Mouse (Mus musculus) neural tube, embryonic 12.5 days (tissue): ENCODE measurements around the gene Med13. TPM values are rescaled to one million over a fixed set of nuclear protein-coding genes. Genes with fewer than 3 reads are reported as not detected.

ENCODE experiments used
- ATAC-seq: fragments of 200-750 bp; cut with Nextera tagmentation; 2 replicates; pipeline ENCODE4 v1.8.0; 2017; ENCODE audit warnings: low read depth, mild to moderate bottlenecking, moderate TSS enrichment, moderate library complexity; ENCODE audit not compliant: low FRiP score
- H3K27ac ChIP-seq: fragments of 300-500 bp; sonication (generic); 2 replicates; pipeline ENCODE4 v1.5.1; 2016
- H3K27me3 ChIP-seq: fragments of 300-500 bp; sonication (generic); replicated peaks from 2 replicates; pipeline ENCODE4 v1.6.1; 2016; ENCODE audit warnings: mild to moderate bottlenecking
- H3K36me3 ChIP-seq: fragments of 300-500 bp; sonication (generic); 2 replicates; pipeline ENCODE4 v1.6.1; 2016; ENCODE audit warnings: mild to moderate bottlenecking
- H3K4me1 ChIP-seq: fragments of 300-500 bp; sonication (generic); 2 replicates; pipeline ENCODE4 v1.6.1; 2016
- H3K4me2 ChIP-seq: fragments of 300-500 bp; sonication (generic); replicated peaks from 2 replicates; pipeline ENCODE4 v1.6.1; 2016; ENCODE audit warnings: mild to moderate bottlenecking
- H3K4me3 ChIP-seq: fragments of 300-500 bp; sonication (generic); 2 replicates; pipeline ENCODE4 v1.5.1; 2016
- H3K9ac ChIP-seq: fragments of 300-500 bp; sonication (generic); 2 replicates; pipeline ENCODE4 v1.6.1; 2016; ENCODE audit warnings: mild to moderate bottlenecking
- H3K9me3 ChIP-seq: fragments of 300-500 bp; sonication (generic); 2 replicates; pipeline ENCODE4 v1.6.1; 2016; ENCODE audit warnings: mild to moderate bottlenecking
- WGBS: fragments of 180-500 bp; shearing (Covaris S2); methylation state at CpG from one replicate; pipeline ENCODE4 v1.1.7; 2016; 5-methylcytosine and 5-hydroxymethylcytosine counted together
- polyA plus RNA-seq: library from polyadenylated mRNA; unstranded; fragments of >200 nt; fragmentation: Nextera tagmentation; extraction: Ambion mirVana; gene quantifications from 2 replicates; pipeline ENCODE4 v1.2.1, GENCODE M21; 2016

Med13 gene
- 10.0 and 11.5 TPM in 2 replicates for polyA plus RNA-seq

DNA sequence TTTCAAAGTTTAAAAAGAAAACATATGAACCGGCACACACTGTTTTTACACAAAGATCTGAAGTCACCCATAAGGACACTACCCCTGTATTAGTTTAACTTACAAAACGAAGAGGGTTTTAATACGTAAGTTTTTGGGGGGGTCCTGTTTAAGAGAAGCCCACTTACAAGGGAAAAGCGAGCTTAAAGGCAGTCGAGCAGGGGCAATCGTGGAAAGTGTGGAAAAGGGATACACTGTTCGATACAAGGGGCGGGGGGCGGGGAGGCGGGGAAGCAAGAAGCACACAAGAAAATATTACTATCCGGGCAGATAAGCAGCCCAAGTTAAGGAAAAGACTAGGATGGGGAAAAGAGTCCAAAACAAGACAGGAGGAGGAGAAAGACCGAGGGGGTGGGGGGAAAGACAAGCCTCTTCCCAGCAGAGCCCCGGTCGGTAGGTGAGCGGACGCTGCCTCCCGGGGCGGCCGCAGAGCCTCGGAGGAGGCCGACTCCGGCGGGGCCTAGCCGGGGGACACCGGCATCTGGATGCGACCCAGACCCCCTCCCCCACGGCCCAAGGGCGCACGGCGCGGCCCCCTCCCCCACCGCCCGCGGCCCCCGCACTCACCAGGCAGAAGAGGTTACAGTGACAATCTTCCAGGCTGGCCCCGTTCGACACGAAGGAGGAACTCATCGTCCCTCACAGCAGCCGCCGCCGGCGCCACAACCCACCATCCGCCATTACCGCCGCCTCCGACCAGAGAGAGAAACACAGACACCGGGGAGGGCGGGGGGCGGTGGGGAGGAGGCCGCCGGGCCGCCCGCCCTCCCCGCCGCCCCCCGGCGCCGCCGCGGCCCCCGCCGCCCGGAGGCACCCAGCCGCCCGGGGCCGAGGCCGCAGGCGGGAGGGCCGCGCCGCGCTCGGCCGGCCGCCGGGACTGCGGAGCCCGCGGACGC is at the start of gene Med13:
Med13 (minus strand) TSS at position 749 of the 935 bp plus-strand sequence.
- Histone ChIP-seq H3K4me2 (peak within 1 kb of the TSS; percentile 83), H3K4me1 (peaks cover 23% of the 10 kb centered on the region), H3K9ac (peak within 1 kb of the TSS; percentile 96), H3K27me3 (no peaks in the 10 kb centered on the region), H3K9me3 (no peaks in the 10 kb centered on the region), H3K36me3 (no peaks in the 10 kb centered on the region; the same call in 1 of the 2 replicates), H3K4me3 (peak within 1 kb of the TSS; percentile 94), H3K27ac (peak within 1 kb of the TSS; percentile 98)
- WGBS: under 1% methylated on average over 81 of the region's 81 CpGs
- peak; percentile 63 for ATAC-seq

DNA sequence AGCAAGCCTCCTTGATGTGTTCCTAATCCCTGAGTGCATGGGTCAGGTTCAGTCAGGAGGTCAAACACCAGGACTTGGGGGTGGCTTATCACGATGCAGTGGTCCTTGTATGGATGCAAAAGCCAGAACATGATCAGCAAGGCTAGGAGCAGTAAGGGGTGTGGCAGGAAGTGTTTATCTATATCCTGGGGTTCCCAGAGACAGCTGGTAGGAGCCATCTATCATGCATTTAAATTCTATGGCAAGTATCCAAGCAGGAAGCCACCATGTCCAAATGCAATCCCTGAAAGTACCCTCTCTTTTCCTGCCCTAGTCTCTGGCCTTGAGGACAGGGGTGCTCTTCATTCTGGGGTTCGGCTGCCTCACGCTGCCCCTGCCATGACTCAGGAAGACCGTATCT is 47.2 kb upstream of the Med13 start:
- Histone ChIP-seq H3K27ac (no peak overlapping the region), H3K9me3 (no peaks in the 10 kb centered on the region), H3K4me3 (no peak overlapping the region), H3K36me3 (no peaks in the 10 kb centered on the region), H3K4me2 (no peak overlapping the region), H3K27me3 (no peaks in the 10 kb centered on the region), H3K9ac (no peak overlapping the region), H3K4me1 (no peaks in the 10 kb centered on the region)
- 92% methylated on average over 4 of the region's 4 CpGs for WGBS
- no peak for ATAC-seq

DNA sequence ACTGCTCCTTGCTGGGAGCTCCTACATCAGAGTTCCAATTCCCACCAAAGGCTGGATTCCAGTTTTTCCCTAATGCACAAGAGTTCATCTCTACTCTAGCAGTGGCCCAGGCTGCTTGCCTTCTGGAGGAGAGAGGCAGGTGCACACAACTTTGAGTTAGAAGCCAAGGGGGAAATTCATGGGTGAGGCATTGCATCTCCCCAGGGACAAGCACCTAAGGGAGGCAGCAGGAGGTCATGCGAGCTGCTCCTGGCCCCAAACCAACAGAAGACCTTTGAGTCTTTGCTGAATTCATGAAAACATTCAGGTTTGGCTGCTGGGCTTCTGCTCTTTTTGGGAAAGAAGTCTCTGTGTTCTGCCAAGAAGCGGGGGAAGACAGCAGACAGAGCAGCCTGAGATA is 46.4 kb upstream of the Med13 start:
- WGBS: 88% methylated on average over 2 of the region's 2 CpGs
- no peak overlapping the region for H3K9ac ChIP-seq
- no peaks in the 10 kb centered on the region for H3K4me1 ChIP-seq
- no peaks in the 10 kb centered on the region for H3K36me3 ChIP-seq
- no peak overlapping the region for H3K4me3 ChIP-seq
- no peak overlapping the region for H3K4me2 ChIP-seq
- no peaks in the 10 kb centered on the region for H3K9me3 ChIP-seq
- H3K27ac ChIP-seq: no peak overlapping the region
- ATAC-seq: no peak
- H3K27me3 ChIP-seq: no peaks in the 10 kb centered on the region

DNA sequence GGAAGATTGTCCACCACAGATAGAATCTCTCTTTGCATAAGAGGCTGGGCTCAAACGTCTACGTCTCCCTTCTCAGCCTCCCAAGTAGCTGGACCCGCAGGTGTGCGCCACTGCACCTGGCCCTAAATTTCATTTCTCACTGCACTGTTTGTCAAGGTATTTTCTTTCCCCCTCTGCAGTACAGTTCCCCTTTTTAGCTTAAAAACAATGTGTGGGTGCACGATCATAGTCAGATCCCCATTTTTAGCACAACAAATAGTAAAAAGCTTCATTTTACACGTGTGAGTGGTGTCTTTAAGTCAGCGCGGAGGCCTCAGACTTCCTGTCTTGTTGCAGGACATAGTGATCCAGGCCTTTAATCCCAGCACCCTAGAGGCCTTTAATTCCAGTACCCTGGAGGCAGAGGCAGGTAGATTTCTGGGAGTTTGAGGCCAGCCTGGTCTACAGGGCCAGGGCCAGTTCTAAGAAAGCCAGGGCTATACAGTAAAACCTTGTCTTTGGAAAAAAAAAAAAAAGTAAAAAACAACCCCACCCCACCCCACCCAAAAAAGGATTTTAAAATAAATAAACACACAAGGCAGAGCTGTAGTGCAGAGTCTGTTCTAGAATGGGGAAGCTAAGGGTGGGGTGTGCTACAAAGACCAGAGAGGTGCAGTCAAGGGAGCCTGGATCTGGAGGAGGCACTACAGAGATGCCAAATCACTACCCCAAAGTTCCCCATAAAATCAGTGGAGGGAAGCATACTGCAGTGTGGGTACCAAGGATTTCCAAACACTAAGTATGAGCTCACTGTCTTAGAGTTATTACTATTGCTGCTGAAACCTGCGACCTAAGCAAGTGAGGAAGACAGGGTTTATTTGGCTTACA is 42.1 kb upstream of the Med13 start:
- Histone ChIP-seq H3K4me2 (no peak overlapping the region), H3K9ac (no peak overlapping the region), H3K4me1 (peaks cover 6% of the 10 kb centered on the region; the same call in 1 of the 2 replicates), H3K27me3 (no peaks in the 10 kb centered on the region), H3K9me3 (no peaks in the 10 kb centered on the region), H3K27ac (no peak overlapping the region), H3K4me3 (no peak overlapping the region), H3K36me3 (no peaks in the 10 kb centered on the region)
- 93% methylated on average over 9 of the region's 9 CpGs for WGBS
- ATAC-seq: no peak

DNA sequence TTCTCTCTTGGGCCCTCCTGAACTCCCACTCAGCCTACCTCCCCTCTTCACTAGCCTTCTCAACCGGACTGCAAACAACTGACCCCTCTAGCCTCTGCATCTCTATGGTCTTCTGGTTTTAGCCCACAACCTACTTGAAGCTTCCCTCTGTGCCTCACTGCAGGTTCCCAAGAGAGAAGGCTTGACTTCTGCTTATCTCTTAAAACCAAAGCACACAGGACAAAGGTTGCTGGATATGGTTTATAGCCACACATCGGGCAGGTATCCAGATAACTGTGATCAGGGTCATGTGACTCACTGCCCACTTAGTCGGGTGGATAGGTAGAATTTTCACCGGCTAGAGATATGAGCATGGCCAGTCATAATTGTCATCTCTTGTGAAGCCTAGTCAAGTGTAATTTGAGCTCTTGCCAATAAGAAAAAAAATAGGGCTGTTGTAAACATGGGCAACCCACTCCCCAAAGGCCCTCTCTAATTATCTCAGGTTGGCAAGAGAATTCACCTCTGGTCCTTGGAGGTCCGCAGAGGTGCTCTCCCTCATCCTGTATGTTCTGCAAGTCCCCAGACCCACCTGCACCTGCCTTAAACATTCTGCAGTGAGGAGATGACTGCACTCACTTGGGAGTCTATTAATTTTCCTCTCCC is 39.7 kb upstream of the Med13 start:
- no peak overlapping the region for H3K4me3 ChIP-seq
- H3K9me3 ChIP-seq: no peaks in the 10 kb centered on the region
- H3K27me3 ChIP-seq: no peaks in the 10 kb centered on the region
- 81% methylated on average over 5 of the region's 5 CpGs for WGBS
- H3K4me1 ChIP-seq: peaks cover 6% of the 10 kb centered on the region; the same call in 1 of the 2 replicates
- ATAC-seq: no peak
- no peak overlapping the region for H3K27ac ChIP-seq
- no peaks in the 10 kb centered on the region for H3K36me3 ChIP-seq
- H3K9ac ChIP-seq: no peak overlapping the region
- H3K4me2 ChIP-seq: no peak overlapping the region

DNA sequence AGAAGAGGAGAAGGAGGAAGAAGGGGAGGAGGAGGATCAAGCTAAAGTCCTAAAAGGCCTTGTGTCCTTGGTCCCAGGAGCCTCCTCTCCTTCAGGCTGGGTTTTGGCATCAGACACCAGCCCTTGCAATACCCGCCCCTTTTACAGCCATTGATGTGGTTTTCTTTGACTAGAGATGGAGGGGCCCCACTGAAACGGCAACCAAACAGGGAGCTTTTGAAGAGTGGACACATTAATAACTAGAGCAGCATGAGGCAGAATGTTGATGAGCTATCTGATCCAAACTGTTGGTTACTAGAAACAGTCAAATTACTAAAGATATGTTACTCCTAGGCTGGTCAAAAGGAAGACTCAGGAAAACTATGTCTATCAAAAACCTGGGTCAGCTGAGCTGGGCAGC is 39.1 kb upstream of the Med13 start:
- no peaks in the 10 kb centered on the region for H3K9me3 ChIP-seq
- peaks cover 6% of the 10 kb centered on the region; the same call in 1 of the 2 replicates for H3K4me1 ChIP-seq
- H3K27ac ChIP-seq: no peak overlapping the region
- ATAC-seq: no peak
- 26% methylated on average over 2 of the region's 2 CpGs for WGBS
- no peak overlapping the region for H3K9ac ChIP-seq
- H3K27me3 ChIP-seq: no peaks in the 10 kb centered on the region
- no peak overlapping the region for H3K4me3 ChIP-seq
- no peak overlapping the region for H3K4me2 ChIP-seq
- H3K36me3 ChIP-seq: no peaks in the 10 kb centered on the region

DNA sequence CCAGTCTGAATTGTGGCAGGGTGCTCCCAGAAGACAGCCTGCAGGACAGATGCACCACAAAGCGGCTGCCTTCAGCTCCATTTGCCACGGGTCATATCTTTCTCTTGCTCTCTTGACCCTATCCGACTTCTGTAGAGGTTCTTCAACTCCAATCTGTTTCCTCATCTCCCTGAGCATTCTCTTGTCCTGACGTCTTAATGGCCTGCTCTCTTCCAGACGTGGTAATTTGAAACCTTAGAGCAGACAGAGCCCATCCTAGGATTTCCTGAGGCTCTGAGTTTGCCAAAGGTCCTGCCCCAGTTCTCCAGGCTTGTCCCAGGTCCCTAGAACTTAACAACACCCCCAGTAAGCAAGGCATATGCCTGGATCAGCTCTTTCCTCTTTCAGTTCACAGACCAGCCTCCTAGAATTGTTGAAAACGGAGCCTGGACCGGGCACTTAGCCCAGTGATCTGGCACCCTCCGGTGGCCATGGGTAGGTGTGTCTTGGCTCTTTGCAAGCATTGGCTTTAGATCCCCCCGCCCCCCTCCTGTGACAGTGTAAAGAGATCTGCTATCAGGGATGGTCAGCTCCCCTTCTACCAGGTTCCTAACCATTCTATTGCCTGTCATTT is 38.2 kb upstream of the Med13 start:
- no peak overlapping the region for H3K27ac ChIP-seq
- WGBS: 4% methylated on average over 9 of the region's 9 CpGs
- no peaks in the 10 kb centered on the region for H3K9me3 ChIP-seq
- no peak overlapping the region for H3K9ac ChIP-seq
- no peaks in the 10 kb centered on the region for H3K27me3 ChIP-seq
- ATAC-seq: no peak
- H3K4me1 ChIP-seq: peaks cover 6% of the 10 kb centered on the region; the same call in 1 of the 2 replicates
- no peaks in the 10 kb centered on the region for H3K36me3 ChIP-seq
- no peak overlapping the region for H3K4me3 ChIP-seq
- H3K4me2 ChIP-seq: peak overlapping the region; percentile 12

DNA sequence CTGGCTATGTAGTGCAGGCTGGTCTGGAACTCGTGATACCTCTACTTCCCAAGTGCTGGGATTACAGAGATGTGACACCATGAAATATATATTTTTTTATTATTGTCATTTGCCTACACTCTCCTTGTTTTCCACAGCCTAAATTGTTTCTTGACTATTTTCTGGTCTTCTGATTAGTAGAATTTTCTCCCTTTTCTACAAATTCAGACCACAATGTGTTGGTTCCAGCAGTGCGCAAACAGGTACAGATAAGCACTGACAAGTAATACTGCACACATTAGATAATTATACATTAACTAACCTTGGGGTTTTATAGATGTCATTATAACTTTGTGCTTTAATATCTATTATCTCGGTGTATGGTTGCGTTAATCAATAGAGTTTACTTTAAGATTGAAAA is 37.7 kb upstream of the Med13 start:
- 79% methylated on average over 4 of the region's 4 CpGs for WGBS
- H3K4me2 ChIP-seq: no peak overlapping the region
- H3K27me3 ChIP-seq: no peaks in the 10 kb centered on the region
- no peaks in the 10 kb centered on the region for H3K36me3 ChIP-seq
- H3K9me3 ChIP-seq: no peaks in the 10 kb centered on the region
- no peak overlapping the region for H3K4me3 ChIP-seq
- H3K27ac ChIP-seq: no peak overlapping the region
- H3K4me1 ChIP-seq: peaks cover 6% of the 10 kb centered on the region; the same call in 1 of the 2 replicates
- no peak for ATAC-seq
- no peak overlapping the region for H3K9ac ChIP-seq

DNA sequence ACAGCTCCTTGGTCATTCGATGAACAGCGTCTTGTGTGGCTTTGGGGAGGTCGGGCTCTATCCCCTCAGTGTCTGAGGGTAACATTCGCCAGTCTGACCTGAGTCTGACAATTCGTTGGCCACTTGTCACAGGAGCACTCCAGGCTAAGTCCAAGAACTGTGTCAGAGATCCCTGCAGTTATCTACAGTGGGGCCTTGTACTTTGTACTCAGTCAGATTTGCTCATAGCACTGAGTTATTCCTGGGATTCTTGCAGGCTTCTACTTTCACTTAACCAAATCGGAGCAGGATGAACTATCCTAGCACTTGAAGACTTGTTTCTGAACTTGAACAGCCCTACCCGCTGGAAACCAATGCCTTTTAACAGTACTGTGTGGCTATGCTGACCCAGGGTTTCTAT is 34.3 kb upstream of the Med13 start:
- Histone ChIP-seq H3K4me1 (peaks cover 6% of the 10 kb centered on the region; the same call in 1 of the 2 replicates), H3K9ac (no peak overlapping the region), H3K9me3 (no peaks in the 10 kb centered on the region), H3K4me3 (no peak overlapping the region), H3K36me3 (no peaks in the 10 kb centered on the region), H3K4me2 (no peak overlapping the region), H3K27me3 (no peaks in the 10 kb centered on the region), H3K27ac (no peak overlapping the region)
- 87% methylated on average over 7 of the region's 7 CpGs for WGBS
- ATAC-seq: no peak

DNA sequence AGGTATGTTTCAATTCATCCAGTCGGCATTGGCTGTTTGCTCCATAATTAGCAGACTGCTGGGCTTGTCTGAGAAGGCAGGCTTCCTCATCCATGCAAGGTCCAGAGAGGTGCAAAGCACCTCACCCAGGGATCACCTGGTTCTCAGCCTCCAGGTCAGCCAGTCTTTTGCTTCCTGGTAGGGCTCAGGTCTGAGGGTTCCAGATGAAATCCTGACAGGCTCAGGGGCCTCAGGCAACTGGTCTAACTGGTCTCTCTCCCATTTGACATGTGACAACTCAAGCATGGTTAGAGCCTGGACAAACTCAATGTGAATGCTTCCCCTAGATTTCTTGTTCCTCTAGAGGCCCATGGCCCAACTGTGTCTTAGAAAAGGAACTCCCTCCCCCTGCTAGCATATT is 32.9 kb upstream of the Med13 start:
- Histone ChIP-seq H3K27me3 (no peaks in the 10 kb centered on the region), H3K4me2 (no peak overlapping the region), H3K27ac (no peak overlapping the region), H3K9ac (no peak overlapping the region), H3K4me3 (no peak overlapping the region), H3K4me1 (peaks cover under 1% of the 10 kb centered on the region; the same call in 1 of the 2 replicates), H3K9me3 (no peaks in the 10 kb centered on the region), H3K36me3 (no peaks in the 10 kb centered on the region)
- WGBS: 66% methylated on average over 1 of the region's 1 CpGs
- no peak for ATAC-seq

DNA sequence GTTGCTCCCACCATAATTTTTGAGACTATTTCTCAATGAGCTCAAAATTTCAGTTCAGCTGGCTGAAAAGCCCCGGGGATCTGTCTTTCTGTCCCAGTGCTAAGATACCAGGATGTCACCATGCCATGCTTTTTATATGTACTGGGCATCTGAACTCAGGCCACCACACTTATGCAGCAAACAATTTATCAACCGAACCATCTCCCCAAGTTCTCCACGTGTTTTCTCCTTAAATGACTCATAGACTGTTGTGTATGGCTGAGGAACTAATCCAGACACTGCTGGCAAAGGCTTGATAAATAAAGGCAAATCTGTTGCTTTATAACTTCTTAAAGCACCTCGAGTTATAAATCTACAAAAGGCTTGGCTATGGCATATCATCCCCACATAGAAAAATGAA is 32.1 kb upstream of the Med13 start:
- Histone ChIP-seq H3K4me2 (no peak overlapping the region), H3K36me3 (no peaks in the 10 kb centered on the region), H3K4me3 (no peak overlapping the region), H3K27ac (no peak overlapping the region), H3K9ac (no peak overlapping the region), H3K9me3 (no peaks in the 10 kb centered on the region), H3K27me3 (no peaks in the 10 kb centered on the region), H3K4me1 (no peaks in the 10 kb centered on the region)
- 82% methylated on average over 4 of the region's 4 CpGs for WGBS
- no peak for ATAC-seq
